Mouse (Mus musculus): ENCODE measurements around the gene Gimap9.

- TF ChIP-seq POLR2A (IDR thresholded peaks at IDR 0.05; ENCODE audit: borderline replicate concordance, extremely low read depth, insufficient read depth, insufficient read length, poor library complexity, severe bottlenecking): no peak
- no peak for TF ChIP-seq CTCF (IDR thresholded peaks at IDR 0.05; ENCODE audit: borderline replicate concordance, extremely low read depth, insufficient read depth, insufficient read length)
Measured at GRCm38 (mm10) chr6:48698066-48698856, 22.3 kb downstream of the Gimap9 start.

Data from brain, embryonic 14.5 days (tissue).